In genomic region chr10:77504143-77504542, GRCm38 (mm10) we compare ENCODE assay signal across 16 mouse cellular contexts. TPM values are rescaled to one million over a fixed set of nuclear protein-coding genes. Genes with fewer than 3 reads are reported as not detected.
DNase-seq lines count a peak whose midpoint lies in the region; ATAC-seq and TF ChIP-seq lines count a peak whose summit lies in the region.
"Had no signal": no experiment of that assay in that cellular context is flagged by ENCODE, and none has a peak within 500 bp of the region (broad histone marks: within the 10 kb centered on the region; RNA-seq: fewer than 3 reads in every experiment).

No protein-coding gene starts in this region.

- H3K4me1 ChIP-seq in lung, embryonic 15.5 days, result peaks cover 55% of the 10 kb centered on the region
- peaks cover 9% of the 10 kb centered on the region for H3K4me1 ChIP-seq in lung, adult 2 months (ENCODE audit: control insufficient read depth, insufficient read depth, low read length)
- H3K4me1 ChIP-seq: midbrain, embryonic 13.5 days had no signal

- H3K4me2 ChIP-seq in lung, embryonic 15.5 days, result no peak overlapping the region
- H3K4me2 ChIP-seq: midbrain, embryonic 13.5 days had no signal

- no peaks in the 10 kb centered on the region for H3K27me3 ChIP-seq in lung, embryonic 15.5 days
- H3K27me3 ChIP-seq: midbrain, embryonic 13.5 days had no signal

- H3K9ac ChIP-seq in lung, embryonic 15.5 days, result no peak overlapping the region
- H3K9ac ChIP-seq: midbrain, embryonic 13.5 days had no signal

- DNase-seq in frontal cortex, postnatal 36 days (ENCODE audit: low spot score in 2 of 2), result no peak
- DNase-seq in lung, adult 2 months, result no peak
- peak; percentile 59 for DNase-seq in kidney, adult 9 months
- DNase-seq in lung, postnatal 36 days, result peak; percentile 59
- no peak for DNase-seq in urinary bladder, postnatal 10 days (ENCODE audit: low spot score)
- DNase-seq: heart, adult 11 months; heart, postnatal 4 days; liver; right cerebral cortex, postnatal 25 days had no signal

- 0 out of 2 replicates have a peak, but pooled peaks cover 34% of the 10 kb centered on the region for H3K36me3 ChIP-seq in lung, embryonic 15.5 days

- peak overlapping the region; percentile 84 for H3K27ac ChIP-seq in lung, embryonic 15.5 days
- H3K27ac ChIP-seq: midbrain, embryonic 13.5 days; stomach, postnatal 0 days had no signal

- H3K9me3 ChIP-seq in lung, embryonic 15.5 days, result no peaks in the 10 kb centered on the region
- H3K9me3 ChIP-seq: midbrain, embryonic 13.5 days had no signal

- no peak overlapping the region for H3K4me3 ChIP-seq in lung, embryonic 15.5 days
- no peak overlapping the region for H3K4me3 ChIP-seq in lung, adult 2 months (replicated peaks; ENCODE audit: extremely low read depth, low read depth, low read length)
- H3K4me3 ChIP-seq: erythroblast, embryonic 14.5 days; midbrain, embryonic 13.5 days had no signal

- TF ChIP-seq CTCF in lung, adult 2 months (IDR thresholded peaks at IDR 0.05; ENCODE audit: insufficient read depth, low read length), result no peak

- 76% methylated on average over 6 of the region's 6 CpGs for WGBS in lung, embryonic 15.5 days
- 75% methylated on average over 6 of the region's 6 CpGs for WGBS in lung, adult 2 months

- ATAC-seq in frontal cortex, adult (ENCODE audit: low TSS enrichment), result peak; percentile 32
- no peak for ATAC-seq in lung, embryonic 15.5 days (ENCODE audit: borderline replicate concordance, extremely low read depth, low FRiP score, low TSS enrichment)
- ATAC-seq: forebrain, embryonic 14.5 days; hindbrain, postnatal 0 days; midbrain, embryonic 13.5 days had no signal

- no peak for TF ChIP-seq POLR2A in lung, adult 2 months (IDR thresholded peaks at IDR 0.05; ENCODE audit: borderline replicate concordance, extremely low read depth, low read depth, low read length)

RNA-seq across cellular contexts. Expression of gene Fam207a, which starts 11.4 kb away (rescaled TPM):
- 35.1 and 38.0 TPM in 2 replicates for polyA plus RNA-seq in lung, embryonic 15.5 days (2015; fragmentation: Nextera tagmentation; extraction: Ambion mirVana)
- 24.6 and 24.7 TPM in 2 replicates for polyA plus RNA-seq in lung, adult 2 months (2012; rRNA removed)

RNA-seq across cellular contexts. Expression of gene Itgb2, which starts 25.9 kb away (rescaled TPM):
- 3.7 and 5.3 TPM in 2 replicates for polyA plus RNA-seq in lung, embryonic 15.5 days (2015; fragmentation: Nextera tagmentation; extraction: Ambion mirVana)
- polyA plus RNA-seq in lung, adult 2 months (2012; rRNA removed), result 69.9 and 91.7 TPM in 2 replicates

Comparison
In these comparisons a context has a peak if more than half of its experiments do, and no peak if none do; other contexts are left out.
1. DNase-seq: peak in kidney, adult 9 months (single experiment) and lung, postnatal 36 days (single experiment); none in frontal cortex, postnatal 36 days (0 of 2), lung, adult 2 months (single experiment) and urinary bladder, postnatal 10 days (single experiment).
2. RNA of gene Itgb2, which starts 25.9 kb away (polyA plus RNA-seq): 69.9 to 91.7 TPM in lung, adult 2 months; 3.7 to 5.3 TPM in lung, embryonic 15.5 days; every median in the first group is over 10 times any median in the second.